Mouse (Mus musculus): Measurements from ENCODE around the gene Prtg. TPM values are rescaled to one million over a fixed set of nuclear protein-coding genes. Genes with fewer than 3 reads are reported as not detected.

Prtg gene
- polyA plus RNA-seq, 1 experiment from 2014 or later: 1.3 TPM

DNA sequence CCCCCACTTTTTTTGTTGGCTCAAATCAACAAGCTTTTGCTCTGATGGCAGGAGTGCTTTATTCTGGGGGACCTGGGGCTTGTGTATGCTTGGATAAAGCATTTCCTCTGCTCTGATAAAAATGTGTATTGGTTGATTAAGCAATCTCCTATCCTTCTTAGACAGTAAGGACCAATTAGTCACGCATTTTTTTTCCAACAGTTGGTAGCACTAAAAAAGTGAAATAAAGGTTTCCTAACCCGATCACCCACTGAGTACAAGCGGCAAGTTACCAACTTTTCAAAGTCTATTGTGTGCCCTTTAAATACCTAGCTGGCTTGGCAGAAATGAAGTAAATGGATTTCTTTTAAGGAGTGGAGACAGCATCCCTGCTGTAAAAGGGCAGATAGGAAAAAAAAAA lies 1.9 kb downstream of the Prtg start:
- peak overlapping the region; percentile 97; the same call in 1 of the 2 replicates for H3K4me2 ChIP-seq
- H3K9me3 ChIP-seq (ENCODE audit: low read depth, low read length): no peaks in the 10 kb centered on the region
- no peak for DNase-seq
- peaks cover 6% of the 10 kb centered on the region; the same call in 1 of the 2 replicates for H3K4me1 ChIP-seq (ENCODE audit: insufficient read depth)
- H3K27me3 ChIP-seq (ENCODE audit: insufficient read depth, low read length): no peaks in the 10 kb centered on the region
- no peak overlapping the region; the same call in 1 of the 2 replicates for H3K4me3 ChIP-seq (ENCODE audit: low read depth, low read length)
- H3K36me3 ChIP-seq (ENCODE audit: insufficient read depth): no peaks in the 10 kb centered on the region
- H3K27ac ChIP-seq (ENCODE audit: low read depth): no peak overlapping the region
- TF ChIP-seq CTCF (IDR thresholded peaks at IDR 0.05; ENCODE audit: low read depth): no peak
- ATAC-seq (ENCODE audit: insufficient read depth): no peak
- 34% methylated on average over 3 of the region's 3 CpGs for WGBS
- no peak overlapping the region for H3K9ac ChIP-seq

DNA sequence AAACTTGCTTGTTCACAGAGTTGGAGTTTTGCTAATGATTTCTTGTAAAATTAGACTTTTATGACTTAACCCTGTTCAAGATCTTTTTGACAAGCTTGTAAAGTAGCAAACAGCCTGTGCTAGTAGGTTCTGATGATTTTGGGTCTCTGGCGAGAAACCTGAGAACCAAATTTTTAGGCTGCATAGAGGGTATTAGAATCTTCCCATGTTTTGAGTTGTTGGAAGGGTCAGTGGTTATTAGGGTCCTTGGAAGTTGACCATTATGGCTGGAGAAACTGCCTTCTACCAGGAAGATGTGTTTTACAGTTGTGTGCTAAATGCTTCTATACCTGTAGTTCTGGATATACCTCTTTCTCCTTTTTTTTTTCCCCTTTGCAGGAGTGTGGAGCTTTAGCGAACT lies 2.4 kb downstream of the Prtg start:
- no peak overlapping the region for H3K9ac ChIP-seq
- no peak overlapping the region for H3K27ac ChIP-seq (ENCODE audit: low read depth)
- no peak overlapping the region for H3K4me2 ChIP-seq
- H3K4me1 ChIP-seq (ENCODE audit: insufficient read depth): peaks cover 6% of the 10 kb centered on the region; the same call in 1 of the 2 replicates
- H3K36me3 ChIP-seq (ENCODE audit: insufficient read depth): no peaks in the 10 kb centered on the region
- no peak for ATAC-seq (ENCODE audit: insufficient read depth)
- TF ChIP-seq CTCF (IDR thresholded peaks at IDR 0.05; ENCODE audit: low read depth): no peak
- H3K27me3 ChIP-seq (ENCODE audit: insufficient read depth, low read length): no peaks in the 10 kb centered on the region
- DNase-seq: no peak
- no peaks in the 10 kb centered on the region for H3K9me3 ChIP-seq (ENCODE audit: low read depth, low read length)
- WGBS: 72% methylated on average over 2 of the region's 2 CpGs
- H3K4me3 ChIP-seq (ENCODE audit: low read depth, low read length): no peak overlapping the region

DNA sequence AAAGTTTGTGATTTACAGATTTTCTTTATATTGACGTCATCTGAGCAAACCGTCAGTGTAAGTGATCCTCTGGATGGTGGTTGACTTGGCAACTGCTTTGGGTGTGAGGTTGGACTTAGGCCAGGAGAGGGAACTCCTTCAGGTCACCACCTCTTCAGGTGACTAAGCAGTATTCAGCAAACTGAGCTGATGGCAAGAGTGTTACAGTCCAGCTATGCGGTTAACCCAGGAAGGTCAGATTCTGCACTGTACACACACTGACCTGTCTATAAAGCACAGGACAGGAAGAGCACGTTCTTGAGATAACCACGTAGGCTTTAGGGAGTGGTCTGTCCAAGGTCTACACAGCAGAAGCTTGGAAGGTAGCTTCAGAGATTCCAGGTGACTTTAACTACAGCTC lies 3.9 kb downstream of the Prtg start:
- no peak overlapping the region for H3K9ac ChIP-seq
- no peak overlapping the region for H3K27ac ChIP-seq (ENCODE audit: low read depth)
- no peak overlapping the region for H3K4me3 ChIP-seq (ENCODE audit: low read depth, low read length)
- H3K4me2 ChIP-seq: no peak overlapping the region
- no peaks in the 10 kb centered on the region for H3K36me3 ChIP-seq (ENCODE audit: insufficient read depth)
- TF ChIP-seq CTCF (IDR thresholded peaks at IDR 0.05; ENCODE audit: low read depth): no peak
- no peak for ATAC-seq (ENCODE audit: insufficient read depth)
- WGBS: 53% methylated on average over 5 of the region's 5 CpGs
- H3K4me1 ChIP-seq (ENCODE audit: insufficient read depth): peaks cover 6% of the 10 kb centered on the region; the same call in 1 of the 2 replicates
- no peaks in the 10 kb centered on the region for H3K9me3 ChIP-seq (ENCODE audit: low read depth, low read length)
- H3K27me3 ChIP-seq (ENCODE audit: insufficient read depth, low read length): no peaks in the 10 kb centered on the region
- DNase-seq: no peak

DNA sequence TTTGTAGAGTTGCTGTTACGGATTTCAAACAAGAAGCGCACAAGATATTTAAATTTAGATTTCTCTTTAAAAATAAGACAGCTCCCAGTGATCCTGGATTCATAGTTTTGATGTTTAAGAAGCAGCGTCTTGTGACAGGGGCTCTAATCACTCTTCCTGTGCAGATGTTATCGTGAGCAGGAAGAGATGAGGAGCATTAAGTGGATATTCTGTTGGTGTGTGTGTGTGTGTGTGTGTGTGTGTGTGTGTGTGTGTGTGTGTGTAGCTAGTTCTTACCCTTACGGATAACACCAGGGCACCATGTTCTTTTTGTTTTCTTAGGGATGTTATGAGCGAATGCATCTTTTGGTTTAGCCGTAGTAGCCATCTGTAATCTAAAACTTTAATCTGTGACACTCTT lies 5.4 kb downstream of the Prtg start:
- peaks cover 6% of the 10 kb centered on the region; the same call in 1 of the 2 replicates for H3K4me1 ChIP-seq (ENCODE audit: insufficient read depth)
- no peak for DNase-seq
- no peaks in the 10 kb centered on the region for H3K9me3 ChIP-seq (ENCODE audit: low read depth, low read length)
- H3K4me3 ChIP-seq (ENCODE audit: low read depth, low read length): no peak overlapping the region
- no peak overlapping the region for H3K27ac ChIP-seq (ENCODE audit: low read depth)
- H3K4me2 ChIP-seq: no peak overlapping the region
- WGBS: 54% methylated on average over 7 of the region's 7 CpGs
- no peak for TF ChIP-seq CTCF (IDR thresholded peaks at IDR 0.05; ENCODE audit: low read depth)
- ATAC-seq (ENCODE audit: insufficient read depth): no peak
- H3K27me3 ChIP-seq (ENCODE audit: insufficient read depth, low read length): no peaks in the 10 kb centered on the region
- H3K9ac ChIP-seq: no peak overlapping the region
- no peaks in the 10 kb centered on the region for H3K36me3 ChIP-seq (ENCODE audit: insufficient read depth)

DNA sequence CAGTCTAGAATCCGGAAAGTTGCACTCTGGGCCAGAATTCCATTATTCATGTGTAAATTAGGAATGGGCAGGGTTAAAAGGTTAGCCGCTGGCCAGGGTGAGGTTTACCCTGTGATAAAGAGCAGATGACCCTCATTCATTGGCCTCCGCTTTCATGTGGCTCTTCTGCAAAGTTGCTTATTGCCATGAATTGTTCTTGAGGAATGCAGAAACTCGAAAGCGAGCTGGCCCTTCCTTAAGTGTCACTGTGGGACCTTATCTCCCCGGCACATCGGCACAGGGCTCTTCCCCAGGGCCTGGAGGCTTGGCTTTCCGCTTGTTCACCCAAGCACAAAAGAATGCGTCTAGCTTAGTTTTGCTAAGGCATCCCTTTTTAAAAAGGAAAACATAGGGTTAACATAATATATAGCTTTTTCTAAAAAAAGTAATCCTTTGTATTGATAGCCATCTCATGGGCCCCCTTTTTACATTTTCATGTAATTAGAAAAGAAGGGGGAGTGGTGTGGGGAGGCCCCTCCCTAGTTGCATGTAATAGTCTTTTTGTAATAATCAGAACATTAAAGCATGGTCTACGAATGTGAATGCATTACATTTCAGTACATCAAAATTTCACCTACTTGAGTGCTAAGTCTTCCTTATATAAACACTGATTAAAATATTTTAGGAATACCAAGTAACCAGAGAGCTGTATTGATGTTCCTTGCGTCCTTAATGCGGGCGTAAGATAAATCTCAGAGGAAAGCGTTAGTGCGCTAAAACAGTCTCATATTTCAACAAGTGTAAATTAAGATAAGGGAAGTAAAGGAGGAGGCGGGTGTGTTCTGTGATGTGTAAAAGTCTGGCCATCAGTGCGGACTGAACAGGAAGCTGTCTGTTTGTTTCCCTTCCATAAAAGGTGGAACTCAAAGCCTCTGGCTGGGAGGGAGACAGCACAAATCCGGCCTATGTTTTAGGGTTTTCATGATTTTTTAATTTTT lies 6.2 kb downstream of the Prtg start:
- H3K4me3 ChIP-seq (ENCODE audit: low read depth, low read length): no peak overlapping the region
- H3K4me2 ChIP-seq: peak overlapping the region; percentile 21
- no peaks in the 10 kb centered on the region for H3K36me3 ChIP-seq (ENCODE audit: insufficient read depth)
- no peak overlapping the region for H3K9ac ChIP-seq
- WGBS: 20% methylated on average over 18 of the region's 18 CpGs
- ATAC-seq (ENCODE audit: insufficient read depth) (peak; percentile 21; the same call in 1 of the 2 replicates), DNase-seq (peak; percentile 53)
- H3K27me3 ChIP-seq (ENCODE audit: insufficient read depth, low read length): no peaks in the 10 kb centered on the region
- TF ChIP-seq CTCF (IDR thresholded peaks at IDR 0.05; ENCODE audit: low read depth): no peak
- peaks cover 6% of the 10 kb centered on the region; the same call in 1 of the 2 replicates for H3K4me1 ChIP-seq (ENCODE audit: insufficient read depth)
- H3K27ac ChIP-seq (ENCODE audit: low read depth): no peak overlapping the region
- H3K9me3 ChIP-seq (ENCODE audit: low read depth, low read length): no peaks in the 10 kb centered on the region

DNA sequence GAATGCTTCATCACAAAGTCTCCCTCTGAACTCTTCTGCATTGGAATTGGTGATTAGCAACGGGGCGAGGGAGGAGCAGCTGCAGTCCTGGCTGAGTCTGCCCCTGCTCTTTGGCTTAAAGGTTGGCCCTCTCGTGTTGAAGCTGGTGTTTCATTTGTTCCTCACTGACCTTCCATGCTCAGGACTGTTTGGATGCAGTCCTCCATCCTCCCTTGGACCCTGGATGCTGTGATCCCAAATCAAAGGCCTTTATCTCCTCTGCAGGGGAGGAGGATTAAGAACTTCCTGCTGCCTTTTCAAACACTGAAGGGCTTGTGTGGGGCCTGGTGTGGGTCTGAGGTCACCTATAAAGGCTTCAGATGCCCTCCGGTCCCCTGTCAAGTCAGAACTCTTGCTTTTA lies 18.8 kb downstream of the Prtg start:
- WGBS: 32% methylated on average over 4 of the region's 4 CpGs
- ATAC-seq (ENCODE audit: insufficient read depth) (no peak), DNase-seq (no peak)
- no peak overlapping the region for H3K4me3 ChIP-seq (ENCODE audit: low read depth, low read length)
- H3K27me3 ChIP-seq (ENCODE audit: insufficient read depth, low read length): no peaks in the 10 kb centered on the region
- no peaks in the 10 kb centered on the region for H3K9me3 ChIP-seq (ENCODE audit: low read depth, low read length)
- H3K36me3 ChIP-seq (ENCODE audit: insufficient read depth): no peaks in the 10 kb centered on the region
- no peak for TF ChIP-seq CTCF (IDR thresholded peaks at IDR 0.05; ENCODE audit: low read depth)
- H3K4me1 ChIP-seq (ENCODE audit: insufficient read depth): no peaks in the 10 kb centered on the region
- H3K9ac ChIP-seq: no peak overlapping the region
- H3K4me2 ChIP-seq: no peak overlapping the region
- H3K27ac ChIP-seq (ENCODE audit: low read depth): no peak overlapping the region

DNA sequence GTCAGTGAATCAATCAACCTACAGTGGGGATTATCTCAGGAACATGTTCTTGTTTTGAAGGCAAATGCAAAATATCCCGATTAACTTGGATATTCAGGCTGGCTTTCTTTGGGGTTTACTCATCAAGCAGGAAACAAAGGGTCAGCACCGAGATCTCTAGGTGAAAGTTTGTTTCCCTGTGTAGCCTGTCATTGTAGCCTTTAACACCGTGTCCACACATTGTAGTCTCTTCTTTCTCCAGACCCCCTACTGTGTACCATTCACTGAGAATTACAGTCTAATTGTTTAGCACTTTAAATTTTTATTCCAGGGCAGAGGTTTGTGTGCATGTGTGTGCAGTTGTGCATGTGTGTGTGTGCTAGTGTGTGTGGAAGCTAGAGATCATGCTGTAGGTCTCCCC lies 19.3 kb downstream of the Prtg start:
- no peaks in the 10 kb centered on the region for H3K9me3 ChIP-seq (ENCODE audit: low read depth, low read length)
- H3K4me3 ChIP-seq (ENCODE audit: low read depth, low read length): no peak overlapping the region
- no peak overlapping the region for H3K9ac ChIP-seq
- no peak for TF ChIP-seq CTCF (IDR thresholded peaks at IDR 0.05; ENCODE audit: low read depth)
- no peak overlapping the region for H3K4me2 ChIP-seq
- no peaks in the 10 kb centered on the region for H3K4me1 ChIP-seq (ENCODE audit: insufficient read depth)
- no peak for ATAC-seq (ENCODE audit: insufficient read depth)
- no peaks in the 10 kb centered on the region for H3K27me3 ChIP-seq (ENCODE audit: insufficient read depth, low read length)
- WGBS: 22% methylated on average over 3 of the region's 3 CpGs
- DNase-seq: no peak
- no peaks in the 10 kb centered on the region for H3K36me3 ChIP-seq (ENCODE audit: insufficient read depth)
- H3K27ac ChIP-seq (ENCODE audit: low read depth): no peak overlapping the region
